Mouse (Mus musculus): ENCODE data around the gene Lifr. TPM values are rescaled to one million over a fixed set of nuclear protein-coding genes. Genes with fewer than 3 reads are reported as not detected.

Gene Lifr
- polyA plus RNA-seq, 1 experiment from 2014 or later = 19.8 TPM

DNA sequence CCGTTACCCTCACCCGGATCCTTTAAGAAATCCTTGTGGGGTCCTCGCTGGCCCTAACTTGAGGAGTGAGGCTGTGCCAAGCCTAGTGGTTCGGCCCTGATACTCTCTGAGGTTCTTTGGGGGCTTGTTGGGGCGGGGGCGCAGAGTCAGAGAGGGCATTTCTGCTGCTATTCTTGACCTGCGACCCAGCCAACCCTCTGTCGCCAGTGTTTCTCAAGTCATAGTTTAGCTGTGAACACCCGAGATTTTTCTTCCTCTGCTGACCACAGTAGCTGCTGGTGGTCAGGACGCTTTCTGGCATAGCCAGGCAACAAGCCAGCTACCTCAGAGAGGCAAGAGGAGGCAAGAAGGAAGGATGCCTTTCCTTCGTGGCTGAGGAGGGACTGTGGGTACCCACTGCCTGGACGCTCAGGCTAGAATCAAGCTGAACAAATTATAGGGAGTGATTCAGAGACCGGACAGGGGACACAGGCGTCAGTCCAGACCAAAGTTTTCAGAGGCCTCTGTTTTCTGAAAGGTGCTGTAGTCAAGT lies 25.4 kb upstream of the Lifr start:
- H3K4me3 ChIP-seq (replicated peaks) = no peak overlapping the region
- 84% methylated on average over 14 of the region's 14 CpGs for WGBS
- no peak for ATAC-seq (ENCODE audit: insufficient read depth, low FRiP score, low read depth)
- no peaks in the 10 kb centered on the region for H3K36me3 ChIP-seq
- H3K9ac ChIP-seq = no peak overlapping the region
- no peak overlapping the region for H3K4me2 ChIP-seq
- no peaks in the 10 kb centered on the region for H3K27me3 ChIP-seq (replicated peaks)
- no peak overlapping the region for H3K27ac ChIP-seq
- no peaks in the 10 kb centered on the region for H3K9me3 ChIP-seq
- no peaks in the 10 kb centered on the region for H3K4me1 ChIP-seq

GRCm38 (mm10) chr15:7065624-7066023 lies 24.8 kb upstream of the Lifr start:
- H3K9ac ChIP-seq = no peak overlapping the region
- H3K9me3 ChIP-seq = no peaks in the 10 kb centered on the region
- H3K27ac ChIP-seq = no peak overlapping the region
- no peak overlapping the region for H3K4me2 ChIP-seq
- H3K36me3 ChIP-seq = no peaks in the 10 kb centered on the region
- no peak overlapping the region for H3K4me3 ChIP-seq (replicated peaks)
- WGBS = 76% methylated on average over 5 of the region's 5 CpGs
- no peaks in the 10 kb centered on the region for H3K27me3 ChIP-seq (replicated peaks)
- no peak for ATAC-seq (ENCODE audit: insufficient read depth, low FRiP score, low read depth)
- no peaks in the 10 kb centered on the region for H3K4me1 ChIP-seq

- ATAC-seq (ENCODE audit: insufficient read depth, low FRiP score, low read depth) = no peak
- Histone ChIP-seq H3K36me3 (no peaks in the 10 kb centered on the region), H3K9ac (no peak overlapping the region), H3K9me3 (no peaks in the 10 kb centered on the region), H3K4me1 (no peaks in the 10 kb centered on the region), H3K4me3 (replicated peaks) (no peak overlapping the region), H3K4me2 (no peak overlapping the region), H3K27me3 (replicated peaks) (no peaks in the 10 kb centered on the region), H3K27ac (no peak overlapping the region)
- 67% methylated on average over 3 of the region's 3 CpGs for whole genome bisulfite sequencing
Observed at GRCm38 (mm10) chr15:7066752-7067151, 23.7 kb upstream of the Lifr start.

- Histone ChIP-seq H3K36me3 (no peaks in the 10 kb centered on the region), H3K4me3 (replicated peaks) (no peak overlapping the region), H3K4me2 (no peak overlapping the region), H3K4me1 (no peaks in the 10 kb centered on the region), H3K9me3 (no peaks in the 10 kb centered on the region), H3K27me3 (replicated peaks) (no peaks in the 10 kb centered on the region), H3K9ac (no peak overlapping the region), H3K27ac (no peak overlapping the region)
- ATAC-seq (ENCODE audit: insufficient read depth, low FRiP score, low read depth) = no peak
- WGBS = 75% methylated on average over 7 of the region's 7 CpGs
Observed at GRCm38 (mm10) chr15:7069374-7069773, 21.0 kb upstream of the Lifr start.

GRCm38 (mm10) chr15:7070199-7070794 lies 20.1 kb upstream of the Lifr start:
- no peak overlapping the region for H3K9ac ChIP-seq
- WGBS = 44% methylated on average over 6 of the region's 6 CpGs
- no peak overlapping the region for H3K4me2 ChIP-seq
- no peaks in the 10 kb centered on the region for H3K27me3 ChIP-seq (replicated peaks)
- no peaks in the 10 kb centered on the region for H3K36me3 ChIP-seq
- ATAC-seq (ENCODE audit: insufficient read depth, low FRiP score, low read depth) = no peak
- no peak overlapping the region for H3K27ac ChIP-seq
- H3K9me3 ChIP-seq = no peaks in the 10 kb centered on the region
- no peak overlapping the region for H3K4me3 ChIP-seq (replicated peaks)
- no peaks in the 10 kb centered on the region for H3K4me1 ChIP-seq

- ATAC-seq (ENCODE audit: insufficient read depth, low FRiP score, low read depth) = no peak
- H3K36me3 ChIP-seq = no peaks in the 10 kb centered on the region
- 65% methylated on average over 3 of the region's 3 CpGs for WGBS
- H3K27ac ChIP-seq = no peak overlapping the region
- no peak overlapping the region for H3K4me2 ChIP-seq
- H3K4me3 ChIP-seq (replicated peaks) = no peak overlapping the region
- no peak overlapping the region for H3K9ac ChIP-seq
- H3K27me3 ChIP-seq (replicated peaks) = no peaks in the 10 kb centered on the region
- no peaks in the 10 kb centered on the region for H3K4me1 ChIP-seq
- no peaks in the 10 kb centered on the region for H3K9me3 ChIP-seq
Observed at GRCm38 (mm10) chr15:7073269-7073668, 17.1 kb upstream of the Lifr start.

DNA sequence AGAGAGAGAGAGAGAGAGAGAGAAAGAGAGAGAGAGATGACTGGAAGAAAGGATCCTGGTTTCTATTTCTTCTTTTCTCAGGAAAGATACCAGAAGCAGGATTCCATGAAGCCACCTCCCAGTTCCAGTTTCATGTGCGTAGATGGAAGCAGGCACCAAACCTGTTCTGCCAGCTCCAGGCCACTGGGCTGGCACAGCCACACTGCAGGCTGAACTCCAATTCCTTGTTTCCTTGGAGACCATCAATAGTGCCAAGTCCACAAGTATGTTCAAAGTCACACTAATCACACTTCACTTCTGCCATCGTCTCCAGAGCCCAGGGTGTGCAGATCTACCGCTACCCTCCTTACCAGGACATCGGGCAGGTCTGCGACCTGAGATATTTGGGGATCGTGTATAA lies 15.2 kb upstream of the Lifr start:
- H3K27ac ChIP-seq = no peak overlapping the region
- 76% methylated on average over 6 of the region's 6 CpGs for WGBS
- H3K4me2 ChIP-seq = no peak overlapping the region
- H3K36me3 ChIP-seq = no peaks in the 10 kb centered on the region
- H3K27me3 ChIP-seq (replicated peaks) = no peaks in the 10 kb centered on the region
- H3K4me3 ChIP-seq (replicated peaks) = no peak overlapping the region
- ATAC-seq (ENCODE audit: insufficient read depth, low FRiP score, low read depth) = peak; percentile 81; the same call in 1 of the 2 replicates
- H3K4me1 ChIP-seq = no peaks in the 10 kb centered on the region
- H3K9ac ChIP-seq = no peak overlapping the region
- H3K9me3 ChIP-seq = no peaks in the 10 kb centered on the region

- Histone ChIP-seq H3K9ac (no peak overlapping the region), H3K36me3 (no peaks in the 10 kb centered on the region), H3K4me3 (replicated peaks) (no peak overlapping the region), H3K4me1 (no peaks in the 10 kb centered on the region), H3K27ac (no peak overlapping the region), H3K27me3 (replicated peaks) (no peaks in the 10 kb centered on the region), H3K4me2 (no peak overlapping the region), H3K9me3 (no peaks in the 10 kb centered on the region)
- WGBS = 61% methylated on average over 2 of the region's 2 CpGs
- ATAC-seq (ENCODE audit: insufficient read depth, low FRiP score, low read depth) = no peak
Observed at GRCm38 (mm10) chr15:7078356-7078755, 12.1 kb upstream of the Lifr start.

DNA sequence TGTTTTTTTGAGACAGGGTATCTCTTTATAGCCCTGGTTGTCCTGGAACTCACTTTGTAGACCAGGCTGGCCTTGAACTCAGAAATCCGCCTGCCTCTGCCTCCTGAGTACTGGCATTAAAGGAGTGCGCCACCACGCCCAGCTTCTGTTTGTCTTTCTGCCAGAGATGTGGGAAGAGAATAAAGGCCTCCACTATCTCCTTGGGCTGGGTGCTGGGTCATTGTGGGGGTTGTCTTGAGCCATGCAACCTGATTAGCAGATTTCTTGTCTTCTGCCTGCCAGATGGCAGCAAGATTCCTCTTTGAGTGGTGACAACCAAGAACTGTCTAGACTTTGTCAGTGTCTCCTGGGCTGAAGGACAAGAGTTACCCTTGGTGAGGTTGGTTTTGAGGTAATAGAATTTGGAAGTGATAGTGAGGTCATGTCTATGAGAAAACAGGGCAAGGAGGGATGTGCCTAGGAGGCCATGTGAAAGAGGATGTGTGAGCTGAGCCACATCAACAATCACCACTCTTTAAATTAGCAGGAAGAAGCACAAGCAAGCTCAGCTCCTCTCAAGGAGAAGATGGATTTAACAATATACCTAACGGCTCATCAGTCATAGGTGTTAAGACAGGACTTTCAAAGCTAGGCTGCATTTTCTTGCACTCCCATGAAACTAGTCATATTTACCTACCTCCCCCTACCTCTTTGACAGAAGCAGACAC lies 10.6 kb upstream of the Lifr start:
- Histone ChIP-seq H3K27me3 (replicated peaks) (no peaks in the 10 kb centered on the region), H3K36me3 (no peaks in the 10 kb centered on the region), H3K4me2 (no peak overlapping the region), H3K9ac (no peak overlapping the region), H3K4me1 (0 out of 2 replicates have a peak, but pooled peaks cover under 1% of the 10 kb centered on the region), H3K4me3 (replicated peaks) (no peak overlapping the region), H3K9me3 (no peaks in the 10 kb centered on the region), H3K27ac (no peak overlapping the region)
- ATAC-seq (ENCODE audit: insufficient read depth, low FRiP score, low read depth) = no peak
- WGBS = 90% methylated on average over 4 of the region's 4 CpGs

- Histone ChIP-seq H3K27me3 (replicated peaks) (no peaks in the 10 kb centered on the region), H3K36me3 (no peaks in the 10 kb centered on the region), H3K4me3 (replicated peaks) (no peak overlapping the region), H3K4me2 (no peak overlapping the region), H3K9ac (no peak overlapping the region), H3K27ac (no peak overlapping the region), H3K4me1 (0 out of 2 replicates have a peak, but pooled peaks cover 4% of the 10 kb centered on the region), H3K9me3 (no peaks in the 10 kb centered on the region)
- ATAC-seq (ENCODE audit: insufficient read depth, low FRiP score, low read depth) = no peak
- 52% methylated on average over 15 of the region's 15 CpGs for WGBS
Observed at GRCm38 (mm10) chr15:7080916-7081626, 9.3 kb upstream of the Lifr start.

DNA sequence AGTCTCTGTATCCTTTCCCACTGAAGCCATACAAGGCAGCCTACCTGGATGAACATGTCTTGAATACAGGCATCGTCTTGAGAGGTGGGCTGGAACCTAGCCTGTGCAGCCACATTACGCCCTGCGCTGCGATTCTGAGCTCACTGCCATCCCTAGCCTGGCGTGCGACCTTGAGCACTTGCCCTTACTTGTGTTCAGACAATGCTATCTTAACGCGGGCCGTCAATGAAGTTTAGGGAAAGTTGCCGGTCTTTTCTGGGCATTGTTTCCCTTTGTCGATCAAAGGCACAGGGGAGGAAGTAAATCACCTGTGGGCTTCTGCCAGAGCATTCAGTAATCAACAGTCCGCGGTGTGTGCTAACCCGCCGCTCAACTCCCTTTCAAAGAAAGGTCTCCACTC lies 8.6 kb upstream of the Lifr start:
- 37% methylated on average over 15 of the region's 15 CpGs for WGBS

DNA sequence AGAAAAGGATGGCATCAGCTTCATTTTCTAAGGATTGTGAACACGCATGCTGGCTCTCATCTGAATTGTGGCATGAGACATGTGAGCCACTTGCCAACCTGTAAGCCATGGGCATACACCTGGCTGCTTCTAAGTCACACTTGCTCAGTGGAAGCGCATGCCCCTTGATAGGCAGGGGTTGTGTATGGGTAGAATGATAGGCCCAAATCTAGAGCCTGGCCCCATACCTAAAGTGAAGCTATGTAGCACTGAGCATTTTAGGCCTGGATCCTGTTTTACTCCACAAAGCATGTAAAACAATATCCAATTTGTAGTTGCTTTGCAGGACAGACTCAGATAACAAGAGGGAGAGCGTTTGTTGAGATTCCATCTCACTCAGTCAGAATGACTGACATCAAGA lies 7.5 kb upstream of the Lifr start:
- Histone ChIP-seq H3K4me3 (replicated peaks) (no peak overlapping the region), H3K9me3 (no peaks in the 10 kb centered on the region), H3K27me3 (replicated peaks) (no peaks in the 10 kb centered on the region), H3K9ac (no peak overlapping the region), H3K27ac (no peak overlapping the region), H3K4me1 (0 out of 2 replicates have a peak, but pooled peaks cover 4% of the 10 kb centered on the region), H3K36me3 (no peaks in the 10 kb centered on the region), H3K4me2 (no peak overlapping the region)
- ATAC-seq (ENCODE audit: insufficient read depth, low FRiP score, low read depth) = no peak
- 94% methylated on average over 3 of the region's 3 CpGs for WGBS

More for the DNA sequence above, 8.6 kb upstream of the Lifr start:
- 0 out of 2 replicates have a peak, but pooled peaks have one; percentile 18 for ATAC-seq (ENCODE audit: insufficient read depth, low FRiP score, low read depth)
- H3K9ac ChIP-seq = no peak overlapping the region
- no peak overlapping the region for H3K4me2 ChIP-seq
- H3K9me3 ChIP-seq = no peaks in the 10 kb centered on the region
- H3K4me1 ChIP-seq = 0 out of 2 replicates have a peak, but pooled peaks cover 4% of the 10 kb centered on the region
- H3K27ac ChIP-seq = no peak overlapping the region
- no peak overlapping the region for H3K4me3 ChIP-seq (replicated peaks)
- no peaks in the 10 kb centered on the region for H3K27me3 ChIP-seq (replicated peaks)
- no peaks in the 10 kb centered on the region for H3K36me3 ChIP-seq
